Mouse (Mus musculus) megakaryocyte progenitor cell, adult 5-6 weeks (primary cell): ENCODE measurements around the gene Ecsit. TPM values are rescaled to one million over a fixed set of nuclear protein-coding genes. Genes with fewer than 3 reads are reported as not detected.
A peak's percentile ranks its signal among the peaks of the same experiment; 100 is the strongest.

Source experiments
- ATAC-seq: replicated peaks from 2 replicates; pipeline ENCODE4 v1.8.0; 2016; ENCODE audit warnings: mild to moderate bottlenecking, moderate TSS enrichment, inconsistent platforms; ENCODE audit not compliant: poor library complexity
- total RNA-seq, 2 experiments: library from RNA; stranded (forward) in 1 of 2; stranded (reverse) in 1 of 2; fragments of 157-497, 149-512 nt in 1 of 2; fragments of 200-1000 nt in 1 of 2; gene quantifications; 2 replicates each; pipeline versions ENCODE4 v1.2.3 to v1.2.4; 2015 to 2017

Ecsit gene
- total RNA-seq (2015) (10.1 and 12.0 TPM in 2 replicates), total RNA-seq (2017) (20.8 and 24.0 TPM in 2 replicates)

GRCm38 (mm10) chr9:22085022-22085834 lies at the start of gene Ecsit:
TSS of gene Ecsit (minus strand) at chr9:22085438.
- ATAC-seq: peak; percentile 100

- ATAC-seq: no peak
These were observed 49.1 kb upstream of the Ecsit start for GRCm38 (mm10) chr9:22134246-22134890.

GRCm38 (mm10) chr9:22132220-22132619 lies 47.0 kb upstream of the Ecsit start:
- ATAC-seq: no peak

- peak; percentile 51 for ATAC-seq
These were observed 46.2 kb upstream of the Ecsit start for GRCm38 (mm10) chr9:22131226-22131981.

- ATAC-seq: peak; percentile 42; the same call in 1 of the 2 replicates
These were observed 40.2 kb upstream of the Ecsit start for GRCm38 (mm10) chr9:22125246-22126027.

GRCm38 (mm10) chr9:22124169-22124568 lies 38.9 kb upstream of the Ecsit start:
- no peak for ATAC-seq

- ATAC-seq: peak; percentile 20; the same call in 1 of the 2 replicates
These were observed 37.9 kb upstream of the Ecsit start for GRCm38 (mm10) chr9:22123069-22123609.

GRCm38 (mm10) chr9:22122005-22122404 lies 36.8 kb upstream of the Ecsit start:
- peak; percentile 52 for ATAC-seq

- ATAC-seq: no peak
These were observed 36.3 kb upstream of the Ecsit start for GRCm38 (mm10) chr9:22121545-22121944.

GRCm38 (mm10) chr9:22119543-22119942 lies 34.3 kb upstream of the Ecsit start:
- ATAC-seq: 0 out of 2 replicates have a peak, but pooled peaks have one; percentile 10

GRCm38 (mm10) chr9:22117754-22118456 lies 32.7 kb upstream of the Ecsit start:
- ATAC-seq: peak; percentile 50

- peak; percentile 90 for ATAC-seq
These were observed 31.6 kb upstream of the Ecsit start, which contains the start of gene Elof1 for GRCm38 (mm10) chr9:22116740-22117426. TSS of gene Elof1 (minus strand) at chr9:22117172.

- ATAC-seq: 0 out of 2 replicates have a peak, but pooled peaks have one; percentile 22
These were observed 30.8 kb upstream of the Ecsit start for GRCm38 (mm10) chr9:22116086-22116485.

- ATAC-seq: no peak
These were observed 30.4 kb upstream of the Ecsit start for GRCm38 (mm10) chr9:22115635-22116034.

- ATAC-seq: no peak
These were observed 23.0 kb upstream of the Ecsit start for GRCm38 (mm10) chr9:22108194-22108593.

GRCm38 (mm10) chr9:22099922-22100321 lies 14.7 kb upstream of the Ecsit start:
- ATAC-seq: no peak

GRCm38 (mm10) chr9:22098993-22099696 lies 13.9 kb upstream of the Ecsit start, which contains the start of gene Cnn1:
TSS of gene Cnn1 (plus strand) at chr9:22099216.
- peak; percentile 37; the same call in 1 of the 2 replicates for ATAC-seq

GRCm38 (mm10) chr9:22095854-22096307 lies 10.6 kb upstream of the Ecsit start:
- ATAC-seq: peak; percentile 99
